Mouse (Mus musculus): ENCODE measurements around the gene Polr3b.

Gene Polr3b

GRCm38 (mm10) chr10:84758483-84759431, 136.7 kb downstream of the Polr3b start:
- DNase-seq (ENCODE audit: low spot score in 2 of 2): no peak

- no peak for DNase-seq (ENCODE audit: low spot score in 2 of 2)
Measured at GRCm38 (mm10) chr10:84759511-84760117, 137.5 kb downstream of the Polr3b start.

- no peak for DNase-seq (ENCODE audit: low spot score in 2 of 2)
Measured at GRCm38 (mm10) chr10:84760118-84761111, 138.3 kb downstream of the Polr3b start.

- no peak for DNase-seq (ENCODE audit: low spot score in 2 of 2)
Measured at GRCm38 (mm10) chr10:84768766-84769165, 146.7 kb downstream of the Polr3b start.

- DNase-seq (ENCODE audit: low spot score in 2 of 2): peak; percentile 69 to 77
Measured at GRCm38 (mm10) chr10:84772380-84773130, 150.5 kb downstream of the Polr3b start.

GRCm38 (mm10) chr10:84773889-84774288, 151.8 kb downstream of the Polr3b start:
- DNase-seq (ENCODE audit: low spot score in 2 of 2): no peak

GRCm38 (mm10) chr10:84774573-84774972, 152.5 kb downstream of the Polr3b start:
- peak in 1 of 2 experiments; percentile 52 for DNase-seq (ENCODE audit: low spot score in 2 of 2)
